Mouse (Mus musculus): ENCODE data around the gene Rsad1. TPM values are rescaled to one million over a fixed set of nuclear protein-coding genes. Genes with fewer than 3 reads are reported as not detected.

Gene Rsad1
- polyA plus RNA-seq (2014; fragmentation: Nextera tagmentation; extraction: Ambion mirVana): 6.5 and 7.5 TPM in 2 replicates

- H3K36me3 ChIP-seq (replicated peaks; ENCODE audit: control insufficient read depth, insufficient read depth): no peaks in the 10 kb centered on the region
- no peaks in the 10 kb centered on the region for H3K9me3 ChIP-seq (ENCODE audit: control insufficient read depth, low read length)
- H3K27ac ChIP-seq: peak within 1 kb of the TSS; percentile 78
- peak within 1 kb of the TSS; percentile 92 for H3K4me2 ChIP-seq (replicated peaks)
- H3K4me3 ChIP-seq (replicated peaks; ENCODE audit: low read length): peak within 1 kb of the TSS; percentile 43
- DNase-seq (ENCODE audit: low spot score): peak; percentile 95
- peak within 1 kb of the TSS; percentile 58 for H3K9ac ChIP-seq
- H3K4me1 ChIP-seq (replicated peaks; ENCODE audit: control insufficient read depth, insufficient read depth, low read length): peaks cover 5% of the 10 kb centered on the region
- no peaks in the 10 kb centered on the region for H3K27me3 ChIP-seq (ENCODE audit: control insufficient read depth, insufficient read depth, low read length)
- ATAC-seq (ENCODE audit: low FRiP score): peak; percentile 91
- WGBS: 5% methylated on average over 49 of the region's 49 CpGs
Measured at GRCm38 (mm10) chr11:94548888-94549690, at the start of gene Rsad1. Gene Rsad1, minus strand, starts transcription at chr11:94549255.

DNA sequence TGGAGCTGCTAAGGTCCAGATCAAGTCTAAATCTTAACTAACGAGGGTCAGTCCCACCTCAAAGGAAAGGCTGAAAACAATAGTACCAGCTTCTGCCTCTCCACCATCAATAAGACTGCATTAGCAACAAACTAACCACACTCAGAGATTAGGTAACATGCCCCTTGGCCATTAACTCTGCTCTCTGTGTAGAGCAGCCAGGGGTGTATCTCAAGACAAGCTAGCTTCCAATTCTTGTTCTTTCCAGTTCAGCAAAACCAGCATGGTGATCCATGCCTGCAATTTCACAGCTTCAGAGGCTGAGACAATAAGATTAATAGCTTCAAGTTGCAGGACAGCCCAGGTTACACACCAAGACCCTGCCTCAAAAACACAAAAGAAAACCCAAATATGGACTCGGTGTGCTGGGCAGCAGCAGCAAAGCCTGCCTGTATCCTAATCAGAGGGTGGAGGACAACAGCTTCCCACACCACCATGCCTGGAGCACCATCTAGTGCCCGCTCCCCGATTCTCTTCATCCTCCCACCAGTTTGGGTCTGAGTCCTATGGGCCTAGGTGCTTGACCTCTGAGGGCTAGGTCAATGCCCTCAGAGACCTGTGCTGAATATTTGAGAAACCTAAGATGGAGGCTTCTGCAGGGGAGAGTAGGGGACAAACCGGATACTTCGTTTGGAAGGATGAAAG is 49.5 kb upstream of the Rsad1 start:
- DNase-seq (ENCODE audit: low spot score) (no peak), ATAC-seq (ENCODE audit: low FRiP score) (no peak)
- no peaks in the 10 kb centered on the region for H3K9me3 ChIP-seq (ENCODE audit: control insufficient read depth, low read length)
- no peak overlapping the region for H3K27ac ChIP-seq
- 68% methylated on average over 6 of the region's 6 CpGs for WGBS
- H3K9ac ChIP-seq: no peak overlapping the region
- H3K4me2 ChIP-seq (replicated peaks): no peak overlapping the region
- no peak overlapping the region for H3K4me3 ChIP-seq (replicated peaks; ENCODE audit: low read length)
- 0 out of 2 replicates have a peak, but pooled peaks cover 10% of the 10 kb centered on the region for H3K27me3 ChIP-seq (ENCODE audit: control insufficient read depth, insufficient read depth, low read length)
- H3K4me1 ChIP-seq (replicated peaks; ENCODE audit: control insufficient read depth, insufficient read depth, low read length): peaks cover 11% of the 10 kb centered on the region
- H3K36me3 ChIP-seq (replicated peaks; ENCODE audit: control insufficient read depth, insufficient read depth): no peaks in the 10 kb centered on the region

DNA sequence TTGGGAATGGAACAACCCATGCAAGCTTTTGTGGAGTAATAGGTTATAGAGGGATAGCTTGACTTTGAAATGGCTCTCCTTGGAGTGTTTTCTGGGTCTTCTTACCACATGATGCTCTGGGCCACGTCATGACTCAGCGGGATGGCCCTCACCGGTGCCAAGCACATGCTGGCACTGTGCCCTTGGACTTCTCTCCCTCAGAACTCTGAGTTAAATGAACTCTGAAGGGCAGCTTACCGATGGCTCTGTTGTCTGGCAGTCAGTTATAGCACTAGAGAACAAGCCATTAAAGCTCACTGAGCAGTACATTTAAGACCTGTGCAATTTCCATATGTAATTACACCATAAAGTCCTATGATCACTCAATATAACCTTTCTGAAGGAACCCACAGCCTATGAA is 48.3 kb upstream of the Rsad1 start:
- H3K9me3 ChIP-seq (ENCODE audit: control insufficient read depth, low read length): no peaks in the 10 kb centered on the region
- H3K9ac ChIP-seq: no peak overlapping the region
- no peak overlapping the region for H3K4me2 ChIP-seq (replicated peaks)
- 89% methylated on average over 4 of the region's 4 CpGs for WGBS
- no peak overlapping the region for H3K27ac ChIP-seq
- H3K27me3 ChIP-seq (ENCODE audit: control insufficient read depth, insufficient read depth, low read length): 0 out of 2 replicates have a peak, but pooled peaks cover 10% of the 10 kb centered on the region
- DNase-seq (ENCODE audit: low spot score) (no peak), ATAC-seq (ENCODE audit: low FRiP score) (no peak)
- no peak overlapping the region for H3K4me3 ChIP-seq (replicated peaks; ENCODE audit: low read length)
- H3K36me3 ChIP-seq (replicated peaks; ENCODE audit: control insufficient read depth, insufficient read depth): no peaks in the 10 kb centered on the region
- peaks cover 11% of the 10 kb centered on the region for H3K4me1 ChIP-seq (replicated peaks; ENCODE audit: control insufficient read depth, insufficient read depth, low read length)

GRCm38 (mm10) chr11:94596311-94596852 is 47.3 kb upstream of the Rsad1 start:
- Histone ChIP-seq H3K27ac (no peak overlapping the region), H3K4me1 (replicated peaks; ENCODE audit: control insufficient read depth, insufficient read depth, low read length) (peaks cover 3% of the 10 kb centered on the region; the same call in 1 of the 2 replicates), H3K9me3 (ENCODE audit: control insufficient read depth, low read length) (no peaks in the 10 kb centered on the region), H3K9ac (no peak overlapping the region), H3K27me3 (ENCODE audit: control insufficient read depth, insufficient read depth, low read length) (0 out of 2 replicates have a peak, but pooled peaks cover 7% of the 10 kb centered on the region), H3K4me2 (replicated peaks) (no peak overlapping the region), H3K4me3 (replicated peaks; ENCODE audit: low read length) (no peak overlapping the region), H3K36me3 (replicated peaks; ENCODE audit: control insufficient read depth, insufficient read depth) (no peaks in the 10 kb centered on the region)
- no peak for ATAC-seq (ENCODE audit: low FRiP score)
- no peak for DNase-seq (ENCODE audit: low spot score)
- WGBS: 75% methylated on average over 7 of the region's 7 CpGs

DNA sequence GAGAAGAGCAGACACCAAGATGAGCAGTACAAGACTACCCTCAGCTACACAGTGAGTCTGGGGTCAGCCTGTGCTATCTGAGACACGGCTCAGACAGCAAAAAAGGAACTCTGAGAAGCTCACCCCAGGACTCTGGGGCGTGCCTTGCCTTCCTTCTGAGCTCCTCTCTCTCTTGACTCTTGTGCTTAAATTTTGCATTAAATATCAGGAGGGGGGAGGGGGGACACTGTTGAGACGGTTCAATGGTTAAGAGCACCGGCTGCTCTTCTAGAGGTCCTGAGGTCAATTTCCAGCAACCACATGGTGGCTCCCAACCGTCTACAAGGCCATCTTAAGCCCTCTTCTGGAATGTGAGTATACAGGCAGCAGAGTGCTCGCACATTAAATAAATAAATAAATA is 38.5 kb upstream of the Rsad1 start:
- H3K4me3 ChIP-seq (replicated peaks; ENCODE audit: low read length): no peak overlapping the region

GRCm38 (mm10) chr11:94585091-94585490 is 36.0 kb upstream of the Rsad1 start:
- Histone ChIP-seq H3K27ac (no peak overlapping the region), H3K4me1 (replicated peaks; ENCODE audit: control insufficient read depth, insufficient read depth, low read length) (no peaks in the 10 kb centered on the region), H3K9ac (no peak overlapping the region), H3K36me3 (replicated peaks; ENCODE audit: control insufficient read depth, insufficient read depth) (no peaks in the 10 kb centered on the region), H3K27me3 (ENCODE audit: control insufficient read depth, insufficient read depth, low read length) (no peaks in the 10 kb centered on the region), H3K4me2 (replicated peaks) (no peak overlapping the region), H3K9me3 (ENCODE audit: control insufficient read depth, low read length) (no peaks in the 10 kb centered on the region), H3K4me3 (replicated peaks; ENCODE audit: low read length) (no peak overlapping the region)
- DNase-seq (ENCODE audit: low spot score): no peak
- no peak for ATAC-seq (ENCODE audit: low FRiP score)
- WGBS: 93% methylated on average over 9 of the region's 9 CpGs

More for the DNA sequence above, 38.5 kb upstream of the Rsad1 start:
- whole genome bisulfite sequencing: 70% methylated on average over 6 of the region's 6 CpGs
- ATAC-seq (ENCODE audit: low FRiP score) (no peak), DNase-seq (ENCODE audit: low spot score) (no peak)
- no peak overlapping the region for H3K4me2 ChIP-seq (replicated peaks)
- no peak overlapping the region for H3K27ac ChIP-seq
- no peaks in the 10 kb centered on the region for H3K27me3 ChIP-seq (ENCODE audit: control insufficient read depth, insufficient read depth, low read length)
- no peaks in the 10 kb centered on the region for H3K36me3 ChIP-seq (replicated peaks; ENCODE audit: control insufficient read depth, insufficient read depth)
- H3K9me3 ChIP-seq (ENCODE audit: control insufficient read depth, low read length): no peaks in the 10 kb centered on the region
- no peak overlapping the region for H3K9ac ChIP-seq
- no peaks in the 10 kb centered on the region for H3K4me1 ChIP-seq (replicated peaks; ENCODE audit: control insufficient read depth, insufficient read depth, low read length)

- Histone ChIP-seq H3K27me3 (ENCODE audit: control insufficient read depth, insufficient read depth, low read length) (no peaks in the 10 kb centered on the region), H3K4me3 (replicated peaks; ENCODE audit: low read length) (no peak overlapping the region), H3K27ac (no peak overlapping the region), H3K36me3 (replicated peaks; ENCODE audit: control insufficient read depth, insufficient read depth) (no peaks in the 10 kb centered on the region), H3K4me2 (replicated peaks) (no peak overlapping the region), H3K4me1 (replicated peaks; ENCODE audit: control insufficient read depth, insufficient read depth, low read length) (no peaks in the 10 kb centered on the region), H3K9ac (no peak overlapping the region), H3K9me3 (ENCODE audit: control insufficient read depth, low read length) (no peaks in the 10 kb centered on the region)
- WGBS: 91% methylated on average over 5 of the region's 5 CpGs
- ATAC-seq (ENCODE audit: low FRiP score) (no peak), DNase-seq (ENCODE audit: low spot score) (no peak)
Measured at GRCm38 (mm10) chr11:94580111-94580740, 31.2 kb upstream of the Rsad1 start.

DNA sequence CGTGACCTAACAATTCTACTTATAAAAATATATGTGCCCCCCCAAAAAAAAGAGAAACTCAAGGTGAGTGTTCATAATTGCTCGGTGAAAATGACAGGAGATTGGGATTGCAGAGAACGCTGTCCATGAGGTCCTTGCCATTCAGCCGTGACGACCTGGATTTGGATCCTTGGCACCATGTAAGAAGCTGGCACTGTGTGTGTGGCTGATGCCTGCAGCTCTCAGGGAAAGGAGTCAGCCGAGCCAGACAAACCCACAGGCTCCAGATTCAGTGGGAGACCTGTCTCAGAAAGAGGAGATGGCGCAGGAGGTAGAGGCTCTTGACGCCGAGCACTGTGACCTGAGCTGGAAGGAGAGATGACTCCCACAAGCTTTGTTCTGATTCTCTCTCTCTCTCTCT is 27.3 kb upstream of the Rsad1 start:
- ATAC-seq (ENCODE audit: low FRiP score): no peak
- H3K27ac ChIP-seq: no peak overlapping the region
- no peaks in the 10 kb centered on the region for H3K4me1 ChIP-seq (replicated peaks; ENCODE audit: control insufficient read depth, insufficient read depth, low read length)
- DNase-seq (ENCODE audit: low spot score): no peak
- 89% methylated on average over 9 of the region's 9 CpGs for WGBS
- H3K36me3 ChIP-seq (replicated peaks; ENCODE audit: control insufficient read depth, insufficient read depth): no peaks in the 10 kb centered on the region
- no peak overlapping the region for H3K4me2 ChIP-seq (replicated peaks)
- no peaks in the 10 kb centered on the region for H3K9me3 ChIP-seq (ENCODE audit: control insufficient read depth, low read length)
- H3K4me3 ChIP-seq (replicated peaks; ENCODE audit: low read length): no peak overlapping the region
- no peak overlapping the region for H3K9ac ChIP-seq
- H3K27me3 ChIP-seq (ENCODE audit: control insufficient read depth, insufficient read depth, low read length): no peaks in the 10 kb centered on the region

- 80% methylated on average over 2 of the region's 2 CpGs for WGBS
Measured at GRCm38 (mm10) chr11:94575036-94575435, 26.0 kb upstream of the Rsad1 start.

More at GRCm38 (mm10) chr11:94575036-94575435, 26.0 kb upstream of the Rsad1 start:
- no peaks in the 10 kb centered on the region for H3K9me3 ChIP-seq (ENCODE audit: control insufficient read depth, low read length)
- H3K27me3 ChIP-seq (ENCODE audit: control insufficient read depth, insufficient read depth, low read length): no peaks in the 10 kb centered on the region
- no peak overlapping the region for H3K4me3 ChIP-seq (replicated peaks; ENCODE audit: low read length)
- H3K4me2 ChIP-seq (replicated peaks): no peak overlapping the region
- H3K27ac ChIP-seq: no peak overlapping the region
- no peak for DNase-seq (ENCODE audit: low spot score)
- ATAC-seq (ENCODE audit: low FRiP score): no peak
- no peak overlapping the region for H3K9ac ChIP-seq
- no peaks in the 10 kb centered on the region for H3K36me3 ChIP-seq (replicated peaks; ENCODE audit: control insufficient read depth, insufficient read depth)
- no peaks in the 10 kb centered on the region for H3K4me1 ChIP-seq (replicated peaks; ENCODE audit: control insufficient read depth, insufficient read depth, low read length)

Data from hindbrain, embryonic 14.5 days (tissue).